Mouse (Mus musculus) heart, adult 10 weeks (tissue): Measurements from ENCODE around the gene Lrp11. TPM values are rescaled to one million over a fixed set of nuclear protein-coding genes. Genes with fewer than 3 reads are reported as not detected.

ENCODE experiments used
- polyA plus RNA-seq: library from polyadenylated mRNA; stranded (reverse); fragments of 350-450 nt; fragmentation: Illumina TruSeq; extraction: RNeasy Lipid Tissue Mini Kit (QIAGEN cat#74804); gene quantifications from one replicate; pipeline ENCODE4 v1.2.3, GENCODE M21; 2014; ENCODE audit warnings: low read depth, low replicate concordance

Gene Lrp11
- polyA plus RNA-seq = 3.0 TPM

DNA sequence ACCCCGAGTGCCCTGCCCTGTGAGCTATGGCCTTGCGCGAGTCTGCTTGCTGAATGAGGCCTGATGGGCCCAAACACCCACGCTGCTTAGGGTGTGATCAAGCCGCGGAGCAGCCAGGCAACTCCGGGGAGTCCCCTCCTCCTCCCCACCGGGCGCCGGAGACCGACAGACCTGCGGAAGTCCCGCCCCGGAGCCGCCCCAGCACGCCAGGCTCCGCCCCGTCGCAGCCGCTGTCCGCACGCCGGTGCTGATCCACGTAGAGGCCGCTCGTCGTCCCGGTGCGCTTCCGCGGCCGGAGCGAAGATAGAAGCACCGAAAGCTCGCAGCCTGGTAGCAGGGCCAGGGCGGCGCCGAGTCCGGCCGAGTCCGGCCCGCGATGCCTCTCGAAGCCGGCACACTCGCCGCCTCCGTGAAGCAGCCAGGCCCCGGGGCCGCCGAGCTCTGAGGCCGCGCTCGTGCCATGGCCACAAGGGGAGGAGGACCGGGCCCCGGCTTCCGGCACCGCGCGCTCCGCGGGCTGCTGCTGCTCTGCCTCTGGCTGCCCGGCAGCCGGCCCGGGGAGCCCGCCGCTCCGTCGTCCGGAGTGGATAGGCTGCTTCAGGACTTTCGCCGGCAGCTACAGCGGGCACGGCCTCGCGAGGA, at the start of gene Lrp11:
Gene Lrp11, plus strand, starts transcription at position 209 of the 642 bp plus-strand sequence.

DNA sequence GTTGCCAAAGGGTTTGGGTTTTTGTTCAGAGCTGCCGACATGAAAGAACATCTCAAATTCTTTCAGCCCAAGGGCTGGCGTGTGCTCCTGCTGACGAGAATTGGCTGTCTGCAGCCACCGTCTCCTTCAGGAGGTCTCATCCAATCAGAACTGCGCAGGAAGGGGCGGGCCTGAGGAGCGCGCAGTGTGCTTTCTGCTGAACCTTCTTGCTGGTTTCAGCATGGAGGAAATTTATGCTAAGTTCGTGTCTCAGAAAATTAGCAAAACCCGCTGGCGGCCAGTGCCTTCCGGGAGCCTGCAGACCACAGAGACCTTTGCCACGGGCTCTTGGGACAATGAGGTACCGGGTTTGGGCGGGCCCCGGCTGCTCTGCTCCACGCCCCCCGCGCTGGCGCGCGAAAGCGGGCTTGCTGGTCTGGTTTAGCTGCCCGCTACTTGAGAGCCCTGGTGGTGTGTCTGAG, 77.8 kb downstream of the Lrp11 start, which contains the start of gene Nup43:
Gene Nup43, plus strand, starts transcription at position 162 of the 461 bp plus-strand sequence.

Other genes with a start within 250 kb of the Lrp11 start
- gene Ulbp1, start 116.2 kb upstream of the Lrp11 start, polyA plus RNA-seq = 1.5 TPM
- 9.0 TPM for gene Nup43, start 77.7 kb downstream of the Lrp11 start, polyA plus RNA-seq
- 98.3 TPM for gene Pcmt1, start 91.3 kb downstream of the Lrp11 start, polyA plus RNA-seq
- 8.0 TPM for gene Lats1, start 91.4 kb downstream of the Lrp11 start, polyA plus RNA-seq
- gene Katna1, start 136.2 kb downstream of the Lrp11 start, polyA plus RNA-seq = 22.5 TPM
- 119 TPM for gene Ginm1, start 203.0 kb downstream of the Lrp11 start, polyA plus RNA-seq
- 19.0 TPM for gene Ppil4, start 203.1 kb downstream of the Lrp11 start, polyA plus RNA-seq
- gene Zc3h12d, start 242.7 kb downstream of the Lrp11 start, polyA plus RNA-seq = 0.24 TPM